Mouse (Mus musculus) kidney, adult 9 months (tissue): ENCODE results near the gene Gstp2.
"Not testable (repeated sequence)": the region's sequence is repeated elsewhere in the genome, so short reads cannot be mapped to it uniquely, and the experiment has no call there.

Source experiments
- DNase-seq: peaks from one replicate; pipeline ENCODE4 v3.0.0; 2022

Gene Gstp2

GRCm38 (mm10) chr19:4046866-4047254 is 1.0 kb upstream of the Gstp2 start:
- DNase-seq: no peak

- not testable (repeated sequence) for DNase-seq
These were observed 1.7 kb downstream of the Gstp2 start for GRCm38 (mm10) chr19:4044109-4044508.

DNA sequence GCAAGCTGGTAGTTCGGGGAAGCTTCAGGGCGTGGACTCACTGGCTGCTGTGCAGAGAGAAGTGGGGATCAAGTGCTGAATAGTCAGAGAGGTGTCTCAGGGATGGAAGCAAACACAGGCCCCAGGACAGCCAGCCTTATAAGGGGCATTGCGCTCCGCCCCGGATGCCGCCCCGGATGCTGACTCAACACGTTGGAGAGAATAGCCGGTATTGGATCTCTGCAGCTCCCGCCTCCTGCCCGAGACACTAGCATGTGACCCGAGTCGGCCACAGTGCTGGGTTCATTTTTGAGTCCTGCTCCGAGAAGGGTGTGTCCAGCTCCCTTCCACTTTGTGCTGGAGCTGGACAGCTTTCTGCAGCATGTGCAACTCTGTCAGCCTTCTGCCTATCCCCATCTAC is 3.7 kb downstream of the Gstp2 start:
- DNase-seq: no peak

GRCm38 (mm10) chr19:4041500-4041899 is 4.3 kb downstream of the Gstp2 start:
- not testable (repeated sequence) for DNase-seq

DNA sequence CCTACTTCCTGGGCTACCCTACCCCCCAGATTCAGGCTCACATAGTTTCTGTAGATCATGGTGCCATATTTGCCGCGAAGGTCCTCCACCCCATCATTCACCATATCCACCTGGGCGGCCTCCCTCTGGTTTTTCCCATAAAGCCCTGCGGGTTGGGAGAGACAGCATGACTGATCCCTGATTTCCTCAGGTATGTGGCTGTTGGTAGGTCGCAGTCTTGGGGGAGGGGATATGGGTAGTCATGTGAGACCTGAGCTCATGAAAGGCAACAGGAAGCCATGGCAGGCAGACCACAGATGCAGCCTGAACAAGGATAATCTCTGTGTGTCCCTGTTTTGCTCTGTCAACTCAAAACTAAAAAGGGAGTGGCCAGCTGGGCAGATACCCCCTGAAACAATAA is 4.9 kb downstream of the Gstp2 start:
- not testable (repeated sequence) for DNase-seq

GRCm38 (mm10) chr19:4037788-4038232 is 8.0 kb downstream of the Gstp2 start, which contains the start of gene Gstp1:
Gene Gstp1 (minus strand): TSS chr19:4037985.
- peak; percentile 91 for DNase-seq

DNA sequence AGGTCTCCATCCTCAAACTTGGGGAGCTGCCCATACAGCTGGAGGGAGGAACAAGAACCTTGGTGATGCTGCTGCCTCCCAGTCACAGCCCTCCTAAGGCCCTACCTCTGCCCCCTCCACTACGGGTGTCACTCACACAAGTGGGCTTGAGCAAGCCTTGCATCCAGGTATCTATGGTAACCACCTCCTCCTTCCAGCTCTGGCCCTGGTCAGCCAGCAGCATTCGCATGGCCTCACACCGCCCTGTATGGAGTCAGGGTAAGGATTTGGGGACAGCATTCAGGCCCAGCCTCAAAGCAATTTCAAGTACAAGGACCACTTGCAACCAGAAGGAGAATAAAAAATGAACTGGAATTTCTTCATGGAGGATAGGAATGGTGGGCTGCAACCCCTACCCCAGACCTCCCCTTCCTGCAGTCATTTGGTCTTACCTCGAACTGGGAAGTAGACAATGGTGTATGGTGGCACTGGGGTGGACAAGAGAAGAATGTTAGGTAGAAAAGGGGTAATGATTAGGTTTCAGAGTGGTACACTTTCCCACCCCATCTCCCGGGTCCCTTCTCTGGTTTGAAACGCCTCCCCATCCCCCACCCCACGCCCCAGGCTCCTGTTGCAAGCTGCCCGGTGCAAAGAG is 8.6 kb downstream of the Gstp2 start:
- not testable (repeated sequence) for DNase-seq

DNA sequence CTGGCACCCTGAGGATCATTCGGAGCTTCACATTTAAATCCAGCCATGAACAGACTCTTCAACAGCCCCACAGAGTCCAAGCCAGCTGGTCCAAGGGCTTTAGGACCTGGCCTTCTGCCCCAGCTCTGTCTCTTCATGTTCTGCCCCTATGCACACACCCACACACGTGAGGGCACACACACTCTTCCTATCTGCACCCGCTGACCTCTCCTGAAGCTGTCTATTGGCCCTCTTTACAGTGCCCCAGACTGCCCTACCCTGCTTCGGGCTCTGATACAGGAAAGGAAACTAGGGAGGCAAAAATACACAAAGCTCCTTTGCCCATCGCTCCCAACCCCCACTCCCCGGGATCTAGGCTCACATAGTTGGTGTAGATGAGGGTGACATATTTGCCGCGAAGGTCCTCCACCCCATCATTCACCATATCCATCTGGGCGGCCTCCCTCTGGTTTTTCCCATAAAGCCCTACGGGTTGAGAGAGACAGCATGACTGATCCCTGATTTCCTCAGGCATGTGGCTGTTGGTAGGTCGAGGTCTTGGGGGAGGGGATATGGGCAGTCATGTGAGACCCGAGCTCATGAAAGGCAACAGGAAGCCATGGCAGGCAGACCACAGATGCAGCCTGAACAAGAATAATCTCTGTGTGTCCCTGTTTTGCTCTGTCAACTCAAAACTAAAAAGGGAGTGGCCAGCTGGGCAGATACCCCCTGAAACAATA is 9.3 kb downstream of the Gstp2 start:
- DNase-seq: no peak

DNA sequence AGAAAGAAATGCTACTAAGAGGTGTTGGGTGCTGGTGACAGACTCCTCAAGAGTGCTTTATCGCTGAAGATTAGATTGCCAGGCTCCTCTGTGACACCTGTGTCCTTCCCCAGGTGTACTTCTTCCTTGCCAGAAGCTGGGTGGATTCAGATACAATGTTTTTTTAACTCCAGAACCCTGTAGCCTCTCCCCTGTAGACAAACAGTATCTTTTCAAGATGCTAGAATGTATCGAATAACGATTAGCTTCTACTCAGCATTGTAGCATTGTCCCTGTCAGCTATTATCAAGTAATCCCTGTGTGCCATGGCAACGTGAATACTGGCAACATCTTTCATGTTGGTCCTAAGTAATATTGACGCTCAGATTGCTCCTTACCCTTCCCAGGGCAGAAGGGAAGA is 12.1 kb downstream of the Gstp2 start:
- no peak for DNase-seq

DNA sequence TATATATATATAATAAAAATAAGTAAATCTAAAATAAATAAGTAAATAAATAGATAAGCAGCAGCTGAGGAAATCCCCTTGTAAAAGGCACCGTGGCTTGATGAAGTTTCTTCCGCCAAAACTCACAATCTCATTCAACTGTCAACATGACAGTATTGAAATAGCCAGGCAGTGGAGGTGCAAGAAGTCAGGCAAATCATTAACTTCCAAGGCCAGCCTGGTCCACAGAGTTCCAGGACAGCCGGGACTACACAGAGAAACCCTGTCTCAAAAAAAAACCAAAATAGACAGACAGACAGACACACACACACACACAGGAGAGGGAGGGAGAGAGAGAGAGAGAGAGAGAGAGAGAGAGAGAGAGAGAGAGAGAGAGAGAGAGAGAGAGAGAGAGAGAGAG is 12.5 kb downstream of the Gstp2 start:
- peak; percentile 79 for DNase-seq

DNA sequence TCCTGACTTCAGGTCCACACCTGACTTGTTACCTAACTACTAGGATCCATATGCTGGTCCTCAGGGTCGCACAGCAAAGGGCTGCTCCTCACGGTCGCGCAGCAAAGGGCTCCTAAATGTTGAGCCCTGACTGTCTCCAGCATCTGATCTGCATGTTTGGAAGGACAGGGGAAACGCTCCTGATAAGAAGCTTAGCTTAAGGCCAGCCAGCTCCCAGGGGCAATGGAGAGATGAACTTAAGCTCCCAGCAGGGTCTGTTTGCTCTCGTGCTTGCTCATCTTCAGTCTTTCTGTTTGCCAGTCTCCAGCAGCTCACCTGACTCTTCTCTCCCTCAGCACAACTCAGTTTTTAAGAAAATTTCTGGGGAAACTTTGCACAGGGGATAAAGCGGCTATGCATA is 13.2 kb downstream of the Gstp2 start:
- DNase-seq: no peak

DNA sequence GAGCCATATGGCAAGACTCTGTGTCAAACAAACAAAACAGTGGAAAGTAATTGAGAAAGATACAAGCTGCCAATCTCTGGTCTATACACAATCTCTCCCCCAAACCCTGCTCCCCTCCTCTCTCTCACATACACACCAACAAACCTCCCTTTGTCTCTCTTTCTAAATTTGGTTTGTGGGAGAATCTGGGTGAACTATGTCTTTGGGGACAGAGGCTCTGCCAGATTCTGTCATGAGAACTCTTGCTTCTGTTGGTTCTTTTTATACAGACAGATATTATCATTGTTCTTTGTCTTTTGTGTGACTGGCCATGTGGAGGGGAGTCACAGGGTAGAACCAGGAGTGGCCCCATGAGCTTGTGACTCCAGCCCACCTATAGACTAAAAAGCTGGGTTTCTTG is 18.2 kb downstream of the Gstp2 start:
- DNase-seq: no peak

- DNase-seq: no peak
These were observed 22.6 kb downstream of the Gstp2 start for GRCm38 (mm10) chr19:4023185-4023584.

- peak; percentile 93 for DNase-seq
These were observed 26.9 kb downstream of the Gstp2 start for GRCm38 (mm10) chr19:4018743-4019583.

- DNase-seq: no peak
These were observed 27.8 kb downstream of the Gstp2 start for GRCm38 (mm10) chr19:4017921-4018587.

DNA sequence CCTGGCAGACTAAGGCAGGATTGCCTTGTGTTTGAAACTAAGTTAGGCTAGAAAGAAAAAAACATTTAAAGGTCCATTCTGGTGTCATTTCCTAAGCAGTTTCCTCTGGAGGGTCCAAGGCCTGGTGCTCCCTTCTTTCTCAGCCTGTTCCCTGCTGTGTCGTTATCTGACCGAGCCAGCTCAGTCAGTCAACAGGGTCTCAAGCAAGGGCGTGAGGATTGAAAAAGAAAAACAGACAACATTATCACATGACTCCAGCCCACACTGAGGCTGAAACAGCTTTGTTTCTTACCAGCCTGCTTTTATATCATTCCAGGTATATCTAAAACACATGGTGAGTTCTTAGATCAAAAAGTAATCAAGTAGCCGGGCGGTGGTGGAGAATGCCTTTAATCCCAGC is 30.2 kb downstream of the Gstp2 start:
- DNase-seq: no peak

- no peak for DNase-seq
These were observed 31.0 kb downstream of the Gstp2 start for GRCm38 (mm10) chr19:4014802-4015201.

DNA sequence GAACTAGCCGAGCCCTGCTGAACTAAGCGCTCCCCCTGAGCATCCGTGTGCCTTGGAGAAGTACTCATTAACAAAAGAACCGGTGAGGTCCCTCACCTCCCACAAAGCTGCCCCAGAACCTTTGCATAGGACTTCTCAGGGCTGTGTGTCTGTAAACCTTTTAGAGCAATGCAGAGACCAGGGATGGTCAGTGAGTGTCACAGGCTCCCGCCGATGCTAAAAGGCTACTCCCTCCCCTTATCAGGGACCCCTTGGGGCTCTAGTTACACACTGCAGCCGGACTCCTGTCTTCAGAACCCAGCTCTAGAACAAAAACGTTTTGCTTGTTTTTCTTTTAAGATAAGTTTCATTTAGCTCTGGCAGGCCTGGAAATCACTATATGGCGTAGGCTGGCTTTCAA is 32.8 kb downstream of the Gstp2 start:
- DNase-seq: no peak

- peak; percentile 99 for DNase-seq
These were observed 33.3 kb downstream of the Gstp2 start, which contains the start of gene Ndufv1 for GRCm38 (mm10) chr19:4012432-4013022. Gene Ndufv1 (minus strand): TSS chr19:4012806.

GRCm38 (mm10) chr19:4011086-4011485 is 34.7 kb downstream of the Gstp2 start:
- DNase-seq: no peak

- no peak for DNase-seq
These were observed 39.9 kb downstream of the Gstp2 start for GRCm38 (mm10) chr19:4005971-4006370.

- DNase-seq: no peak
These were observed 40.7 kb downstream of the Gstp2 start for GRCm38 (mm10) chr19:4005091-4005490.

- DNase-seq: no peak
These were observed 41.5 kb downstream of the Gstp2 start for GRCm38 (mm10) chr19:4004331-4004730.
